In the genomic region with DNA sequence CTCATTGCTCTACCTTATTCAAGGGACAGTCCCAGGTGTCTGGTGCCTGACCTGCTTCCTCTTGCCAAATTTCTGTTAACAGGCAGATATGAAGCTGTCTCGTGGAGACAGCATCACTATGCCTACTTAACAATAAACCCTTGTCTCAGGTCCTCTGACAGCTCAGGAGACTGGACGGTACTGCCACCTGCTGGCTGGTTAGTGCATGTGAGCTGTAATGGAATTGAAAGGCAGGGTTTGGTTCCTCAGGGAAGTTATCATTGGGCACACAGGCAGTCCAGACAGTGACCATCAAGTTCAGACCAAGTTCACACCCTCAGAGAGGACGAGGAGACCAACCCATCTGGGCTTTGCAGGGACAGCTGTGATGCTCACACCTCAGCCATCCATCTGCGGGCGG, we compare ENCODE assay signal across 9 mouse cellular contexts.
A peak's percentile ranks its signal among the peaks of the same experiment; 100 is the strongest.
DNase-seq lines count a peak whose midpoint lies in the region; ATAC-seq and TF ChIP-seq lines count a peak whose summit lies in the region.
"Had no signal": no experiment of that assay in that cellular context is flagged by ENCODE, and none has a peak within 500 bp of the region (broad histone marks: within the 10 kb centered on the region; RNA-seq: fewer than 3 reads in every experiment).

No protein-coding gene starts in this region.

- H3K27ac ChIP-seq in CH12.LX (ENCODE audit: insufficient read depth, low read depth): no peak overlapping the region
- peak overlapping the region; percentile 86; the same call in 1 of the 2 replicates for H3K27ac ChIP-seq in liver, postnatal 0 days (ENCODE audit: low read depth)
- no peak overlapping the region for H3K27ac ChIP-seq in neural tube, embryonic 15.5 days (replicated peaks)
- H3K27ac ChIP-seq: limb, embryonic 15.5 days had no signal

- H3K4me3 ChIP-seq in CH12.LX (replicated peaks in 1 of 3; ENCODE audit: low read depth in 2 of 3, low read length in 2 of 3, poor library complexity in 1 of 3): no peak overlapping the region
- no peak overlapping the region for H3K4me3 ChIP-seq in liver, postnatal 0 days (ENCODE audit: low read depth, low read length)
- no peak overlapping the region for H3K4me3 ChIP-seq in neural tube, embryonic 15.5 days (replicated peaks)
- H3K4me3 ChIP-seq: limb, embryonic 15.5 days had no signal

- H3K9ac ChIP-seq in CH12.LX (ENCODE audit: insufficient read depth, low read depth): no peak overlapping the region
- no peak overlapping the region for H3K9ac ChIP-seq in liver, postnatal 0 days (replicated peaks)
- no peak overlapping the region for H3K9ac ChIP-seq in neural tube, embryonic 15.5 days (replicated peaks)
- H3K9ac ChIP-seq: limb, embryonic 15.5 days had no signal

- 42% methylated on average over 5 of the region's 5 CpGs for WGBS in liver, postnatal 0 days (ENCODE audit: insufficient replicate concordance)
- WGBS in neural tube, embryonic 15.5 days: 33% methylated on average over 5 of the region's 5 CpGs

- TF ChIP-seq RAD21 in CH12.LX (IDR thresholded peaks at IDR 0.05; ENCODE audit: low read depth, low read length): peak; percentile 91

- peak; percentile 89 to 94 for TF ChIP-seq CTCF in CH12.LX (conservative IDR thresholded peaks at IDR 0.05 in 1 of 2, IDR thresholded peaks at IDR 0.05 in 1 of 2; ENCODE audit: low read depth in 2 of 2, low read length in 2 of 2)
- TF ChIP-seq CTCF in liver, postnatal 0 days (IDR thresholded peaks at IDR 0.05; ENCODE audit: low read depth): peak; percentile 95

- H3K4me1 ChIP-seq in CH12.LX (ENCODE audit: control insufficient read depth in 1 of 2, insufficient read depth in 2 of 2): peaks cover 0 to 10% of the 10 kb centered on the region in 2 experiments; a peak in 2 of 4 replicates
- peaks cover 7% of the 10 kb centered on the region for H3K4me1 ChIP-seq in liver, postnatal 0 days (ENCODE audit: insufficient read depth)
- H3K4me1 ChIP-seq in neural tube, embryonic 15.5 days: peaks cover 1% of the 10 kb centered on the region; the same call in 1 of the 2 replicates

- no peaks in the 10 kb centered on the region for H3K9me3 ChIP-seq in CH12.LX (replicated peaks; ENCODE audit: low read length)
- H3K9me3 ChIP-seq in liver, postnatal 0 days (ENCODE audit: low read length): no peaks in the 10 kb centered on the region
- no peaks in the 10 kb centered on the region for H3K9me3 ChIP-seq in neural tube, embryonic 15.5 days (replicated peaks)
- H3K9me3 ChIP-seq: limb, embryonic 15.5 days had no signal

- no peaks in the 10 kb centered on the region for H3K27me3 ChIP-seq in CH12.LX (replicated peaks)
- H3K27me3 ChIP-seq in liver, postnatal 0 days (ENCODE audit: insufficient read depth, low read length): no peaks in the 10 kb centered on the region
- H3K27me3 ChIP-seq in neural tube, embryonic 15.5 days (replicated peaks): no peaks in the 10 kb centered on the region
- H3K27me3 ChIP-seq: limb, embryonic 15.5 days had no signal

- peak; percentile 86 for DNase-seq in CH12.LX (ENCODE audit: extremely low read depth)
- DNase-seq in adrenal gland, postnatal 14 days: peak; percentile 84
- DNase-seq in embryo, embryonic 9.5 days (ENCODE audit: extremely low spot score): peak; percentile 70
- DNase-seq in heart, adult 9 months (ENCODE audit: low spot score in 2 of 2): peak; percentile 25 to 47
- peak; percentile 63 to 88 for DNase-seq in kidney, postnatal 36 days
- peak; percentile 80 for DNase-seq in liver, postnatal 0 days
- DNase-seq in thymus, postnatal 0 days (ENCODE audit: low spot score): peak; percentile 70

- dilution Hi-C loops in CH12.LX (cut with MboI; ENCODE audit: extremely low pct_ligation_motif_present, extremely low pct_unique_long_range_greater_than_20kb, low sequenced_read_pairs): no loop called here

- TF ChIP-seq EP300 in CH12.LX (IDR thresholded peaks at IDR 0.05; ENCODE audit: low read length): no peak
- no peak for TF ChIP-seq EP300 in liver, postnatal 0 days (IDR thresholded peaks at IDR 0.05; ENCODE audit: low read depth)

- peaks cover 9 to 20% of the 10 kb centered on the region in 2 experiments for H3K36me3 ChIP-seq in CH12.LX (replicated peaks in 1 of 2; ENCODE audit: control insufficient read depth in 1 of 2, insufficient read depth in 1 of 2, low read length in 1 of 2)
- peaks cover 8% of the 10 kb centered on the region for H3K36me3 ChIP-seq in liver, postnatal 0 days (replicated peaks; ENCODE audit: insufficient read depth, low read length)
- peaks cover 8% of the 10 kb centered on the region for H3K36me3 ChIP-seq in neural tube, embryonic 15.5 days

- no peak for TF ChIP-seq POLR2A in CH12.LX (IDR thresholded peaks at IDR 0.05; ENCODE audit: low read depth, low read length)

- no peak overlapping the region for H3K4me2 ChIP-seq in CH12.LX (ENCODE audit: insufficient read depth, low read depth, poor library complexity, severe bottlenecking)
- no peak overlapping the region for H3K4me2 ChIP-seq in liver, postnatal 0 days (ENCODE audit: low read depth, low read length)
- H3K4me2 ChIP-seq in neural tube, embryonic 15.5 days: no peak overlapping the region
- H3K4me2 ChIP-seq: limb, embryonic 15.5 days had no signal

- in situ Hi-C loops in CH12.LX (cut with MboI; ENCODE audit: low pct_ligation_motif_present, low pct_unique_long_range_greater_than_20kb, low sequenced_read_pairs): no loop called here

- H3K79me2 ChIP-seq in CH12.LX (replicated peaks; ENCODE audit: control insufficient read depth, extremely low read depth, insufficient read depth, poor library complexity, severe bottlenecking): no peaks in the 10 kb centered on the region

- peak; percentile 16 for ATAC-seq in liver, postnatal 0 days
- ATAC-seq in neural tube, embryonic 15.5 days (ENCODE audit: low FRiP score): peak; percentile 39; the same call in 1 of the 2 replicates

TF ChIP-seq in CH12.LX, 34 proteins besides CTCF, POLR2A, EP300 and RAD21:
- peak; percentile 20; the same call in 1 of the 2 replicates for TF ChIP-seq BHLHE40 (IDR thresholded peaks at IDR 0.05; ENCODE audit: low read depth, low read length)
- TF ChIP-seq USF1 (IDR thresholded peaks at IDR 0.05; ENCODE audit: low read depth, low read length): no peak
- peak; percentile 93 for TF ChIP-seq SMC3 (IDR thresholded peaks at IDR 0.05; ENCODE audit: low read depth, low read length)
- TF ChIP-seq ZC3H11A (IDR thresholded peaks at IDR 0.05; ENCODE audit: low read depth, low read length): peak; percentile 64
- no peak for TF ChIP-seq MEF2A (IDR thresholded peaks at IDR 0.05; ENCODE audit: borderline replicate concordance, low read depth, low read length)
- no peak for TF ChIP-seq CHD1 (IDR thresholded peaks at IDR 0.05; ENCODE audit: low read depth, low read length)
- no peak for TF ChIP-seq TCF12 (IDR thresholded peaks at IDR 0.05; ENCODE audit: low read depth, low read length)
TF ChIP-seq in CH12.LX: peak in this region for 3.

Comparison
In these comparisons a context has a peak if more than half of its experiments do, and no peak if none do; other contexts are left out.
1. DNase-seq: peak in every context shown above with its lines; median percentile 86 in CH12.LX; 84 in adrenal gland, postnatal 14 days; 80 in liver, postnatal 0 days; 76 in kidney, postnatal 36 days; 70 in embryo, embryonic 9.5 days; 70 in thymus, postnatal 0 days; 36 in heart, adult 9 months.